Mouse (Mus musculus) forebrain, embryonic 10.5 days (tissue): Measurements from ENCODE around the gene H2-M10.5. TPM values are rescaled to one million over a fixed set of nuclear protein-coding genes. Genes with fewer than 3 reads are reported as not detected.

Experiments used
- polyA plus RNA-seq: library from polyadenylated mRNA; unstranded; fragments of >200 nt; fragmentation: Nextera tagmentation; extraction: Ambion mirVana; gene quantifications from 2 replicates; pipeline ENCODE4 v1.2.1, GENCODE M21; 2016

The H2-M10.5 gene
- polyA plus RNA-seq, 1 experiment from 2014 or later, result not detected

Other genes starting within 250 kb of the H2-M10.5 start
- not detected in 2 replicates for gene H2-M11, start 225.8 kb upstream of the H2-M10.5 start, polyA plus RNA-seq
- not detected in 2 replicates for gene H2-M9, start 130.2 kb upstream of the H2-M10.5 start, polyA plus RNA-seq
- gene H2-M1, start 100.7 kb upstream of the H2-M10.5 start, polyA plus RNA-seq, result not detected in 2 replicates
- not detected in 2 replicates for gene H2-M10.6, start 39.3 kb downstream of the H2-M10.5 start, polyA plus RNA-seq
- 42.8 and 44.3 TPM in 2 replicates for gene Trim26, start 64.2 kb downstream of the H2-M10.5 start, polyA plus RNA-seq
- 0.20 and 0.27 TPM in 2 replicates for gene Trim15, start 94.3 kb downstream of the H2-M10.5 start, polyA plus RNA-seq
- 6.1 and 9.8 TPM in 2 replicates for gene Trim10, start 96.7 kb downstream of the H2-M10.5 start, polyA plus RNA-seq
- not detected in 2 replicates for gene Trim40, start 117.2 kb downstream of the H2-M10.5 start, polyA plus RNA-seq
- gene Trim31, start 125.2 kb downstream of the H2-M10.5 start, polyA plus RNA-seq, result not detected in 2 replicates
- 0.26 and 0.31 TPM in 2 replicates for gene Rnf39, start 170.0 kb downstream of the H2-M10.5 start, polyA plus RNA-seq
- gene Ppp1r11, start 178.8 kb downstream of the H2-M10.5 start, polyA plus RNA-seq, result 157 TPM in 2 replicates
- gene Znrd1, start 185.6 kb downstream of the H2-M10.5 start, polyA plus RNA-seq, result 89.0 and 98.1 TPM in 2 replicates
- gene Znrd1as, start 185.7 kb downstream of the H2-M10.5 start, polyA plus RNA-seq, result 9.9 and 11.0 TPM in 2 replicates
- not detected in 2 replicates for gene 2410137M14Rik, start 208.3 kb downstream of the H2-M10.5 start, polyA plus RNA-seq
- gene H2-M5, start 216.6 kb downstream of the H2-M10.5 start, polyA plus RNA-seq, result 0.74 and 0.94 TPM in 2 replicates
- 78.5 and 81.0 TPM in 2 replicates for gene Zfp57, start 228.3 kb downstream of the H2-M10.5 start, polyA plus RNA-seq